Mouse (Mus musculus): ENCODE results near the gene Gm21981. TPM values are rescaled to one million over a fixed set of nuclear protein-coding genes. Genes with fewer than 3 reads are reported as not detected.

Gm21981 gene
- total RNA-seq (2022) = 1 to 10 TPM in 3 of 4 experiments, under 1 TPM in 1; 0.67 to 2.2 (median 1.8) TPM

DNA sequence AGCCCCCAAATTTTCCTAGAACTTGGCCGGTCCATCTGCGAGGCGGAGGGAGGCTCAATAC lies at the start of gene Gm21981:
TSS of gene Gm21981 (minus strand) at position 14 of the 61 bp plus-strand sequence.
- DNase-seq = no peak

GRCm38 (mm10) chr17:47742991-47743734 lies 48.9 kb upstream of the Gm21981 start:
- no peak for DNase-seq

DNA sequence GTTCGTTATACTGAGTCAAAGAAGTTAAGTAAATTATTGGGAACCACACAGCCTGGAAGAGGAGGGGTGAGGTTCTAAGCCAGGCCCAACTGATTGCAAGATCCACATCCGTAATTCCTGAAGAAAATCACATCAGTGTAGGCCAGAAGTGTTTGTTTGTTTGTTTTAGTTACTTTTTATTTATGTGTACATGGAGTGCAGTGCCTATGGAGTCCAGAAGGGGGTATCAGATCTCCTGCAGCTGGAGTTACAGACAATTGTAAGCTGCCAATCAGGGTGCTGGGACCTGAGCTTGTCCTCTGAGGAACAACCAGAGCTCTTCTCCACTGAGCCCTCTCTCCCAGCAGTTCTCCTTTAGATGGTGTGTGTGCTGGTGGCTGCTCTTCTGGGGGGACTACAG lies 45.9 kb upstream of the Gm21981 start:
- no peak for DNase-seq

DNA sequence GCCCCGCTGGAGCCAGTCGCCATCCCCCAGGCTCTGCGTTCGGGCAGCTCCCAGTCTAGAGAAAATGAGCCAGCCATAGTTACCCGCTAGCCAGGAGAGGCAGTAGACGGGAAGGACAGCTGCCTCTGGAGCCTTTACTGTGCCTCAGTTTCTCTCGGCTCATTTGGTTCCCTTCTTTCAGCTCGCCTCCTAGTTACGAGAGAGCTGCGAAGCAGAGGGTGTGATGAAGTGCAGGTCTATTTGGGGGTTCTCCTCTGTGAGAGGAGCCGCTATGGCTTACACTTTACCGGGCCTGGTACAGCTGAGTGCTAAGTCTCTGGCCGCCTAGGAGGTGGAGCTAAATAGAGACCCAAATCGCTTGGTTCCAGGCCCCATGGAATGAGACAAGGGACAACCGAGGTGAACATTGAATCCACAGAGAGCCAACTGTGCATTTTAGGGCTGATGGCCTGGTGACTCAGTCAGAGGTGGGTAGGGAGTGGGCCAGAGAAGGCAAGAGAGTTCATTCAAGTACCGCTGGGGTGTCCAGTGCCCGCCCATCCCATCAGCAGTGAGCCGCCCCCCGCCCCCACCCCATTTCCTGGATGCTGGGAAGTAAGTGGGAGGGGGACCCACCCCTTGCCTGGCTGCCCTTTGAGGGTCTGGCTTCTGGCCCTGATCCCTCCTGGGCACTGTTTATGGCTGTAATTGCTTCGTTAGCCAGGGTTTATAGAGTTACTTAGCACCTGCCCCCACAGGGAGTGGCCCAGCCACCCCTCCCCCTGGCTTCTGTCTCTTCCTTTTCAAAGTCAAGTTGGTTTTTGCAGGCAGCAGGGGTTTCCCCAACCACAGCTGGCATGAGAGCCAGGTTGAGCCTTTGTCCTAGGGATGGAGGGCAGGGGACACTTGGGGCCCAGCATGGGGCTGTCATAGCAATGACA lies 44.9 kb upstream of the Gm21981 start:
- no peak for DNase-seq

- DNase-seq = peak; percentile 45
Measured at GRCm38 (mm10) chr17:47738066-47738878, 44.0 kb upstream of the Gm21981 start.

- peak; percentile 89 for DNase-seq
Measured at GRCm38 (mm10) chr17:47737271-47738065, 43.2 kb upstream of the Gm21981 start.

DNA sequence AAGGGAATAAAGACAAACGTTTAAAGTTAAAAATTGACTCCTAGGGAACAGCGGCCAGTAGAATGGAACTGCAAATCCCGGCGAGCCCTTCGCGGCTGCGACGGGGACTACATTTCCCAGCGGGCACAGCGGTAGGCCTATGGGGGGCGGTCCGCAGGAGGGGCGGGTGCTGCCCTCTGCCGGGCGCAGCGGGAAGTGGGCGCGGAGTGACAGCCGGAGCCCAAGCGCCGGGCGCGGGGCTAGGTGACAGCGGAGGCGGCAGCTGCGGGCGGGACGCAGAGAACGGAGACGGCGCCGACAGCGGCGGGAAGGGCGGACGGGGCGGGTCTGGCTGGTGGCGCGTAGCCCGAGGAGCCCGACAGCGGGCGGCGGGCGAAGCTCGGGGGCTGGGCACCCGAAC lies 42.6 kb upstream of the Gm21981 start, which contains the start of gene Tfeb:
TSS of gene Tfeb (plus strand) at position 175 of the 400 bp plus-strand sequence.
- peak; percentile 92 for DNase-seq

DNA sequence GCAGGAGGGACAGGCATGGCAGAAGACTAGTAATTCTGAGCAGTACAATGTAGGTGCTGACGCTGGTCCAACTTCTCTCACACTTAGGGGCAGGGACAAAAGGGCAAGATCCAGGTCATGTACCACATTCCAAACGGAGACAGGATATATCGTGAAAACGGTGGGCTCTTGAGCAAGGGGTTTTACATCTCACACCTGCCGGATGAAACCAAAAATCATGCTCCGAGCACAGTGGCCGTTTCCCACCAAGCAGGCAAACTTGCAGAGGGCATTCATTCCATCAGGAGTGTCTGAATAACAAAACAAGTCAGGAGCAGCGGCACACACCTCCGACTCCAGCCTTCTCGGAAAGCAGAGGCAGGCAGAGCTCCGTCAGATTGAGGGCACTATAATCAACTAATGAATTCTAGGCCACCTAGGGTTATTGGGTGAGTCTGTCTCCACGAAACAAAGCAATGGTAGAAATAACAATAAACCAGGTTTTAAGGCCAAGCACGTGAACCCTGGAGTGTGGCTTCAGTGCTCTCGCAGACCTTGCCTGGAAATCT lies 41.4 kb upstream of the Gm21981 start:
- no peak for DNase-seq

DNA sequence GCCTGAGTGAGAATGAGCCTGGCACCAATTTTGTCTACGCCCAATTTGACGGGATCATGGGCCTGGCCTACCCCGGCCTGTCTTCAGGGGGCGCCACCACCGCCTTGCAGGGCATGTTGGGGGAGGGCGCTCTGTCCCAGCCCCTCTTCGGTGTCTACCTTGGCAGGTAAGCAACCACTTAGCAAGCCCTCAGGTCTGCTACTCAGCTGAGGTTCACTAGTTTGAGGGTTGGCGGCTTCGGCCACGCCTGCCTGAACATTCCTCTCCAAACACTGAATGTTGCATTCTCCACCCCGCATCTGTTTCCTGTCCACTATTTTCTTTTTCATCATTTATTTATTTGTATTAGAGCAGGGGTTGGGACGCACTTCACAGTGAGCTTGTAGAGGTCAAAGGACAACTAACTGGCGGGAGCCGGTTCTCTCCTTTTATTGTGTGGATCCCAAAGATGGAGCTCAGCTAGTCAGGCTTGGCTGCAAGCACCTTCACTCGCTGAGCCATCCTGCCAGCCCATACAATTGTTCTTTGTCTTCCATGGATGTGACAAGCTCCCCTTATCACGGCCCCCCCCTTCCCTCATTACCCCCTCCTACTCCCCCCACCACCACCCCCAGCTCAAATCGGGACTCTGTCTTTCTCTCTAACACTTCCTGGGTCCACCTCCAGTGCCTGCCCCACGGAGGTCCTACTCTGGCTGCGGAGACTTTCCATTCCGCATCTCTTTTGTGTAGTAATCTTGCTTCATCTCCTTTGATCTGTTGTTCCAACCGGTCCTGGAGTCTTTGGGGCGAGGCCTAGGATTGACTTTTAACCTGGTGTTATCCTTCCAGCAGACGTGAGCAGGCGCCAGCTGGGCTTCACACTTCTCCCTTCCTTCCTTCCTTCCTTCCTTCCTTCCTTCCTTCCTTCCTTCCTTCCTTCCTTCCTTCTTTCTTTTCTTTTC lies 36.6 kb upstream of the Gm21981 start:
- DNase-seq = no peak

DNA sequence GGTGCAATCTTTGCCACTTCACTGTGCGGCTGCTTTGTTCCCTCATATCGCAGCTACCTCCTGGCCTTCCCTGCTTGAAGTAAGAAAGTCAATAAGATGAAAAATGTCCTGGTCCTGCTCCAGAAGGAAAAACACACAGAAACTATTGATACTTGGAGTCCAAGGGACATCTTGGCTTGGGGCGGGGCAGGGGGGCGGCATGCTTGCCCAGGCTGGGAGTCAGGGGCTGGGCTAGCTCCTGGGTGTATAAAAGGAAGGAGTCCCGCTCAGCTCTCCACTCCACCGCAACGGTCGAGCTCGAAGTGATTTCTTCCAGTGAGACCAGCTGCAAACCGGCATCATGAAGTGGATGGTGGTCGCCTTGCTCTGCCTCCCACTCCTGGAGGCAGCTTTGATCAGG lies 32.3 kb upstream of the Gm21981 start, which contains the start of gene Pgc:
TSS of gene Pgc (plus strand) at position 277 of the 400 bp plus-strand sequence.
- no peak for DNase-seq

DNA sequence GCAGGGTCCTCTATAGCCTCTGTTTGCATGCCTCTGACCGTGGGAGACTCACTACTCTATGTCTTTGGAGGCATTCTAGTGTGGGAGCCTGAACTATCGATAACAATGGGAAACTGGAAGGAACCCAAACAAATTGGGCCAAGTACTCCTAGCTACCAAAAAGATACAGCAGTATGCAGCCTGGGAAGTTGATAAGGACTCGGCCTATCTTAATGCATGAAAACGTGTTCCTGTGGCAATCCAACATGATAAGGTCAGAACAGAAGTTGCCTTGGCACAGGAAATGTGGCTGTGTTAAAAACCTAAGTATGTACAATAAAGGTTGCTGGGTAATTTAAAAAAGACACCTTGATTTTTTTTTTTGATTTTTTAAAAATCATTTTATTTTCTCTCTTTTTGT lies 26.9 kb upstream of the Gm21981 start:
- no peak for DNase-seq

DNA sequence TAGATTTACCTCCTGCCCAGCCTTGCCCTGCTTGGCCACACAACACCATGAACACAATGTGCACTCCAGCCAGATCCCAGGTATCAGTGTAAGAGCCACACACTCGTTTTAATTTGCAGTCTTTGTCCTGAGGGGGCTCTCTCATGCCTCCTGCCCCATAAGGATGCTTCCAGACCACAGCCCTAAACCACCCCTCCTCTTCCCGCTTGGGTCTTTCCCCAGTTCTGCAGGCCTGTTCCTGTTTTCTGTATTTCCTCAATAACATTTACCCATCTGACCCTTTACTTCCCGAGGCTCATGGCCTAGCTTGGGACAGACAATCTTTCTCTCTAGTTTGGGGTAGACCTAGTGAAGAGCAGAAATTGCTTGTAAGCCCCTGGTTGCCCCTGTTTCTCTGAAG lies 20.8 kb upstream of the Gm21981 start:
- DNase-seq = no peak

DNA sequence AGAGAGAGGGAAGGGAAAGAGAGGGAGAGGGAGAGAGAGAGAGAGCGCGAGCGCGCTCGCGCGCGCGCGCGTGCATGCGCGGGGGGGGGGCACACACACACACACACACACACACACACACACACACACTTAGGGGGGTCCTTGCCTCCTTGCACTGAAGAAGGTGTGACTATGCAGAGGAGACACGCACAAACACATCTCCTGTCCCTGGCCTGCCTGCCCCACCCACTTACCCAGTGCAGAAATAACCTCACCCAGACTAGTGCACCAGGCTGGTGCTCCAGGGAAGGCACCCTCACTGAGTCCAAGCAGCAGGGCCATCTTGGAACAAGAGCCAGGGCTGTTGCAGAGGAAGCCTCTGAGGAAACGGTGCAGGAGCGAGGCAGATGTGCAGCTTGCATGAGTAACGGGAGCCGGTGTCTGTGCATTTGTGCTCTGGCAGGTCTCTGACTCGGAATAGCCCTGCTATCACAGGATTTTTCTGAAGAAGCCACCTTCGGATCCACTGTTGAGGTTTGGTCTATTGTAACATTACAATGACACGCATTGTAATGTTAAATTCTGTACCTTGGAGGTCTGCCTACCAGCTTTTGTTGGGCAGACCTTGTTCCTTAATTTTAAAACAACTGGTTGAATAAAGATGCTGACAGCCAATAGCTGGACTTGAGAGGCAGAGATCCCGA lies 18.8 kb upstream of the Gm21981 start:
- DNase-seq = no peak

- DNase-seq = no peak
Measured at GRCm38 (mm10) chr17:47711883-47712282, 17.6 kb upstream of the Gm21981 start.

GRCm38 (mm10) chr17:47710036-47710435 lies 15.8 kb upstream of the Gm21981 start:
- DNase-seq = no peak

GRCm38 (mm10) chr17:47708972-47709371 lies 14.7 kb upstream of the Gm21981 start:
- DNase-seq = no peak

DNA sequence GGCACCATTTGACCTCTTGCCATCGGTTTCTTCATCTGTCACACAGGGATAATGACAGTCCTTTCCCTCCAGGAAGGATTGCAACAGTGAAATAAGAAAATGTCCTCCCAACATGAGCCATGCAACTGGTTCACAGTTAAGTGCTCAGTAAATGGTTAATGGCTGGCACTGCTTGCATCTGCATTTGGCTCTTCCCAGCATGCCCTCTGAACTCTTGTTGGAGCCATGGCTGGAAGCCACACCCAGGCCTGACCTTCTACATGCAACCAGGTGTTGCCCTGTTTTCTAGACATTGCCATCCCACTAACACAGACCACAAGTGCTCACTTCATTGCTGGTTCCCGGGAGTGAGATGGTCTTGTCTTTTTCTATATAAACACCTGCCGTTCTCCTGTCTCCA lies 13.7 kb upstream of the Gm21981 start:
- no peak for DNase-seq

DNA sequence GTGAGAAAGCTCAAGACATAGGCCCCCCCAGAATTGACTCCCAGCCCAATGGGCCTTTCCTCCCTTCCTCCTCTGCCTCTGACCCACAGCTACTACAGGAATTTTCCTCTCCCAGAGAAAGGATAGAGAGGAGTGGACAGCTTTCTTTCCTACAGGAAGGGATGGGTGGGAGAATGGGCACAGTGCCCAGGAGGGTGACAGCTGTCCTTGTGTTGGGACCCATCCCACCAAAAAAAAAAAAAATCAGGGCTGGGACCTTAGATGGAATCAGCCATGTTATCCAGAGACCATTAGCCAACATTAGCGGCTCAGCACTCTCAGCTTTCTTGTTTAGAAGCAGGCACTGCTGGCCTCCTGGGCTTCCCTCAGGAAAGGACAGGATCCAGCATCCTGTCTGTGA lies 11.9 kb upstream of the Gm21981 start:
- no peak for DNase-seq

DNA sequence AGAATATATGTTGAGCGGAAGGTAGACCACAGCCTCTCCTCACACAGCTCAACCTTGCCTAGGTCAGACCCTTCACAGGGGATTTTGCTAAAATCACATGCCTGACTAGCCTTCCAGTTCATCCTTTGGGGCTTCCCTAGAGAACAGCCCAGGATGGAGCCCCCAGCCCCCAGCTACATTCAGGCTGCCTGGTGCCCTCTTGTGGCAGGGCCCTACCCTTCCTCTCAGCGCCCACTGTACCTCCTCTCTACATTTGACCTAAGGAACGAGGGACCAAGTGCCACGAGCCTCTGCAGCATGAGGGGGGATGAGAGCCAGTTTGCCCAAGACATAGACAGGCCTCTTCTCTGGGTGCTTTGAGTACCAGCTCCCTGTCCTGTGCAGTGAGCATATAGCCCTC lies 10.4 kb upstream of the Gm21981 start:
- no peak for DNase-seq

GRCm38 (mm10) chr17:47703556-47703955 lies 9.3 kb upstream of the Gm21981 start:
- no peak for DNase-seq

Measured in adrenal gland, adult 8-10 months (tissue).